Mouse (Mus musculus): ENCODE measurements around the gene Ffar2. TPM values are rescaled to one million over a fixed set of nuclear protein-coding genes. Genes with fewer than 3 reads are reported as not detected.

Gene Ffar2
- total and polyA plus RNA-seq, 3 experiments = 1.5 to 8.9 (median 5.7) TPM

DNA sequence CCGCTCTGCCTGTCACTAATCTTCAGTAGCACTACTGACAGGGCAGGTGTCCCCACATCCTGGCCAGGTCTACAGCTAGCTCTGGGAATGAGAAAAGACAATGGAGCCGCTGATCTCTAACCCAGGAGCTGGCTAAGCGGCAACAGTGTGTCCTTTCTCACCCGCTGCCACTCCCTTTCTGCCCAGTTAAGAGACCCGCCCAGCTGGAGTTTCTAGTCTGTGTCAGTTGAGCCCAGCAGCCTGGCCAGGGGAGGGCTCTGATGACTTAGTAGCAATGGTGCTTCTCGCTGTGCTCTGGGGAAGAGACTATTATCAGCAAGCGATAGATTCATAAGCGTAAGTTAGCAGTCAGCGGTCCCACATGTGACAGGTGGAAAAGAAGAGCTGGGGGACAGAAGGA is 54.3 kb downstream of the Ffar2 start:
- no peak for DNase-seq

Other genes starting within 250 kb of the Ffar2 start
- 10 to 100 TPM; 28.5 to 41.4 TPM for gene Kmt2b, start 235.0 kb downstream of the Ffar2 start, total RNA-seq (2021)
- gene Kmt2b, start 235.0 kb downstream of the Ffar2 start, polyA plus RNA-seq (2012; rRNA removed) = 50.2 and 50.4 TPM in 2 replicates
- under 1 TPM in 1 of 2 experiments, not detected in 1; 0.46 TPM for gene Zbtb32, start 224.9 kb downstream of the Ffar2 start, total RNA-seq (2021)
- 0.44 and 0.45 TPM in 2 replicates for gene Zbtb32, start 224.9 kb downstream of the Ffar2 start, polyA plus RNA-seq (2012; rRNA removed)
- under 1 TPM in 1 of 2 experiments, not detected in 1; 0.21 TPM for gene Upk1a, start 210.9 kb downstream of the Ffar2 start, total RNA-seq (2021)
- gene Upk1a, start 210.9 kb downstream of the Ffar2 start, polyA plus RNA-seq (2012; rRNA removed) = 1.3 and 1.5 TPM in 2 replicates
- gene Cox6b1, start 197.6 kb downstream of the Ffar2 start, total RNA-seq (2021) = 1,000 to 10,000 TPM; 1,292 to 2,642 TPM
- gene Cox6b1, start 197.6 kb downstream of the Ffar2 start, polyA plus RNA-seq (2012; rRNA removed) = 223 and 275 TPM in 2 replicates
- not detected for gene Etv2, start 187.9 kb downstream of the Ffar2 start, total RNA-seq (2021)
- not detected in 2 replicates for gene Etv2, start 187.9 kb downstream of the Ffar2 start, polyA plus RNA-seq (2012; rRNA removed)
- 10 to 100 TPM; 78.0 to 81.9 TPM for gene Rbm42, start 173.5 kb downstream of the Ffar2 start, total RNA-seq (2021)
- gene Rbm42, start 173.5 kb downstream of the Ffar2 start, polyA plus RNA-seq (2012; rRNA removed) = 125 and 139 TPM in 2 replicates
- gene Haus5, start 158.8 kb downstream of the Ffar2 start, total RNA-seq (2021) = 10 to 100 TPM in 1 of 2 experiments, 1 to 10 TPM in 1; 6.2 to 10.7 TPM
- gene Haus5, start 158.8 kb downstream of the Ffar2 start, polyA plus RNA-seq (2012; rRNA removed) = 6.3 and 6.9 TPM in 2 replicates
- gene Pmis2, start 152.2 kb downstream of the Ffar2 start, total RNA-seq (2021) = not detected
- gene Pmis2, start 152.2 kb downstream of the Ffar2 start, polyA plus RNA-seq (2012; rRNA removed) = not detected in 2 replicates
- 1 to 10 TPM; 3.5 to 5.7 TPM for gene 2200002J24Rik, start 124.8 kb downstream of the Ffar2 start, total RNA-seq (2021)
- 12.5 and 12.7 TPM in 2 replicates for gene 2200002J24Rik, start 124.8 kb downstream of the Ffar2 start, polyA plus RNA-seq (2012; rRNA removed)
- gene Atp4a, start 111.6 kb downstream of the Ffar2 start, total RNA-seq (2021) = 1 to 10 TPM; 2.0 to 3.0 TPM
- gene Atp4a, start 111.6 kb downstream of the Ffar2 start, polyA plus RNA-seq (2012; rRNA removed) = 3.3 and 3.9 TPM in 2 replicates
- 100 to 1,000 TPM; 193 to 234 TPM for gene Tmem147, start 94.2 kb downstream of the Ffar2 start, total RNA-seq (2021)
- 333 and 341 TPM in 2 replicates for gene Tmem147, start 94.2 kb downstream of the Ffar2 start, polyA plus RNA-seq (2012; rRNA removed)
- gene Gapdhs, start 80.1 kb downstream of the Ffar2 start, total RNA-seq (2021) = not detected
- gene Gapdhs, start 80.1 kb downstream of the Ffar2 start, polyA plus RNA-seq (2012; rRNA removed) = not detected in 2 replicates
- gene Sbsn, start 72.3 kb downstream of the Ffar2 start, total RNA-seq (2021) = 100 to 1,000 TPM; 269 to 540 TPM
- gene Sbsn, start 72.3 kb downstream of the Ffar2 start, polyA plus RNA-seq (2012; rRNA removed) = 71.3 and 81.0 TPM in 2 replicates
- gene Dmkn, start 60.0 kb downstream of the Ffar2 start, total RNA-seq (2021) = 1 to 10 TPM; 3.9 to 5.9 TPM
- 3.5 and 7.6 TPM in 2 replicates for gene Dmkn, start 60.0 kb downstream of the Ffar2 start, polyA plus RNA-seq (2012; rRNA removed)
- not detected for gene Krtdap, start 35.9 kb downstream of the Ffar2 start, total RNA-seq (2021)
- not detected in 2 replicates for gene Krtdap, start 35.9 kb downstream of the Ffar2 start, polyA plus RNA-seq (2012; rRNA removed)
- gene Ffar3, start 32.4 kb upstream of the Ffar2 start, total RNA-seq (2021) = under 1 TPM; 0.26 to 0.59 TPM
- gene Ffar3, start 32.4 kb upstream of the Ffar2 start, polyA plus RNA-seq (2012; rRNA removed) = 0.30 and 1.1 TPM in 2 replicates
- gene Ffar1, start 37.8 kb upstream of the Ffar2 start, total RNA-seq (2021) = not detected
- not detected in 2 replicates for gene Ffar1, start 37.8 kb upstream of the Ffar2 start, polyA plus RNA-seq (2012; rRNA removed)
- under 1 TPM; 0.40 to 0.97 TPM for gene Cd22, start 56.6 kb upstream of the Ffar2 start, total RNA-seq (2021)
- gene Cd22, start 56.6 kb upstream of the Ffar2 start, polyA plus RNA-seq (2012; rRNA removed) = 0.45 and 0.57 TPM in 2 replicates
- gene Mag, start 91.1 kb upstream of the Ffar2 start, total RNA-seq (2021) = under 1 TPM; 0.48 to 0.63 TPM
- gene Mag, start 91.1 kb upstream of the Ffar2 start, polyA plus RNA-seq (2012; rRNA removed) = 0.80 and 0.99 TPM in 2 replicates
- 10 to 100 TPM in 1 of 2 experiments, not detected in 1; 16.6 TPM for gene Hamp2, start 100.9 kb upstream of the Ffar2 start, total RNA-seq (2021)
- 2.6 and 17.4 TPM in 2 replicates for gene Hamp2, start 100.9 kb upstream of the Ffar2 start, polyA plus RNA-seq (2012; rRNA removed)
- 10 to 100 TPM in 1 of 2 experiments, not detected in 1; 49.9 TPM for gene Hamp, start 120.3 kb upstream of the Ffar2 start, total RNA-seq (2021)
- 63.2 and 115 TPM in 2 replicates for gene Hamp, start 120.3 kb upstream of the Ffar2 start, polyA plus RNA-seq (2012; rRNA removed)
- gene Usf2, start 133.0 kb upstream of the Ffar2 start, total RNA-seq (2021) = 100 to 1,000 TPM; 146 to 166 TPM
- gene Usf2, start 133.0 kb upstream of the Ffar2 start, polyA plus RNA-seq (2012; rRNA removed) = 376 and 393 TPM in 2 replicates
- gene Lsr, start 149.7 kb upstream of the Ffar2 start, total RNA-seq (2021) = 10 to 100 TPM in 1 of 2 experiments, 1 to 10 TPM in 1; 9.2 to 13.7 TPM
- gene Lsr, start 149.7 kb upstream of the Ffar2 start, polyA plus RNA-seq (2012; rRNA removed) = 17.5 and 24.0 TPM in 2 replicates
- under 1 TPM; 0.37 to 0.59 TPM for gene Fam187b, start 150.0 kb upstream of the Ffar2 start, total RNA-seq (2021)
- 0.18 and 0.38 TPM in 2 replicates for gene Fam187b, start 150.0 kb upstream of the Ffar2 start, polyA plus RNA-seq (2012; rRNA removed)
- gene Fxyd5, start 218.7 kb upstream of the Ffar2 start, total RNA-seq (2021) = 100 to 1,000 TPM in 1 of 2 experiments, 10 to 100 TPM in 1; 61.4 to 112 TPM
- gene Fxyd5, start 218.7 kb upstream of the Ffar2 start, polyA plus RNA-seq (2012; rRNA removed) = 51.0 and 53.5 TPM in 2 replicates
- 1 to 10 TPM; 1.3 to 1.4 TPM for gene Fxyd7, start 227.7 kb upstream of the Ffar2 start, total RNA-seq (2021)
- 4.4 and 9.9 TPM in 2 replicates for gene Fxyd7, start 227.7 kb upstream of the Ffar2 start, polyA plus RNA-seq (2012; rRNA removed)
- gene Fxyd1, start 233.4 kb upstream of the Ffar2 start, total RNA-seq (2021) = 100 to 1,000 TPM; 307 to 317 TPM
- gene Fxyd1, start 233.4 kb upstream of the Ffar2 start, polyA plus RNA-seq (2012; rRNA removed) = 480 and 501 TPM in 2 replicates
- 1 to 10 TPM; 2.2 to 6.5 TPM for gene Lgi4, start 235.6 kb upstream of the Ffar2 start, total RNA-seq (2021)
- 3.3 and 6.2 TPM in 2 replicates for gene Lgi4, start 235.6 kb upstream of the Ffar2 start, polyA plus RNA-seq (2012; rRNA removed)

All from adrenal gland, adult 2 months (tissue).